In genomic region chr12:89255275-89255892, GRCm38 (mm10) we compare ENCODE assay signal across 22 mouse cellular contexts.
DNase-seq lines count a peak whose midpoint lies in the region; ATAC-seq and TF ChIP-seq lines count a peak whose summit lies in the region.
"Had no signal": no experiment of that assay in that cellular context is flagged by ENCODE, and none has a peak within 500 bp of the region (broad histone marks: within the 10 kb centered on the region; RNA-seq: fewer than 3 reads in every experiment).

No protein-coding gene starts in this region.

- WGBS in hindbrain, embryonic 13.5 days = 53% methylated on average over 4 of the region's 4 CpGs
- 40% methylated on average over 4 of the region's 4 CpGs for WGBS in hindbrain, postnatal 0 days
- 69% methylated on average over 4 of the region's 4 CpGs for WGBS in midbrain, embryonic 12.5 days

- H3K27me3 ChIP-seq in hindbrain, embryonic 13.5 days = no peaks in the 10 kb centered on the region
- H3K27me3 ChIP-seq in hindbrain, postnatal 0 days (ENCODE audit: insufficient read depth, low read length) = no peaks in the 10 kb centered on the region
- no peaks in the 10 kb centered on the region for H3K27me3 ChIP-seq in midbrain, embryonic 12.5 days
- H3K27me3 ChIP-seq: lung, embryonic 15.5 days had no signal

- peak; percentile 63; the same call in 1 of the 2 replicates for ATAC-seq in hindbrain, embryonic 13.5 days (ENCODE audit: low FRiP score)
- ATAC-seq in hindbrain, postnatal 0 days = no peak
- ATAC-seq in midbrain, embryonic 12.5 days (ENCODE audit: low FRiP score, low read depth) = peak; percentile 61
- ATAC-seq in cerebellum, adult (ENCODE audit: insufficient number of reproducible peaks, low FRiP score, low TSS enrichment) = no peak
- ATAC-seq: activated CD4-positive, CD25-positive, alpha-beta regulatory T cell, adult 4 months; CD4-positive, CD25-positive, alpha-beta regulatory T cell, adult 4 months; inflammation-experienced regulatory T-cells, adult 6 months had no signal

- peaks cover 5% of the 10 kb centered on the region for H3K36me3 ChIP-seq in hindbrain, embryonic 13.5 days
- no peaks in the 10 kb centered on the region for H3K36me3 ChIP-seq in hindbrain, postnatal 0 days (ENCODE audit: insufficient read depth, low read length)
- H3K36me3 ChIP-seq in midbrain, embryonic 12.5 days = no peaks in the 10 kb centered on the region
- H3K36me3 ChIP-seq: lung, embryonic 15.5 days had no signal

- no peak overlapping the region for H3K4me2 ChIP-seq in hindbrain, embryonic 13.5 days
- no peak overlapping the region for H3K4me2 ChIP-seq in hindbrain, postnatal 0 days (ENCODE audit: low read depth, low read length)
- H3K4me2 ChIP-seq in midbrain, embryonic 12.5 days (replicated peaks) = no peak overlapping the region
- H3K4me2 ChIP-seq: heart, embryonic 11.5 days; lung, embryonic 15.5 days had no signal

- H3K27ac ChIP-seq in hindbrain, embryonic 13.5 days = peak overlapping the region; percentile 63
- no peak overlapping the region for H3K27ac ChIP-seq in hindbrain, postnatal 0 days
- H3K27ac ChIP-seq in midbrain, embryonic 12.5 days (replicated peaks) = no peak overlapping the region
- H3K27ac ChIP-seq: liver, embryonic 14.5 days; lung, embryonic 15.5 days had no signal

- peak; percentile 9 for DNase-seq in embryo, embryonic 10.5 days (ENCODE audit: low spot score)
- DNase-seq in embryo, embryonic 9.5 days (ENCODE audit: extremely low spot score) = no peak
- no peak for DNase-seq in hindbrain, postnatal 0 days (ENCODE audit: low spot score)
- DNase-seq in retina, postnatal 1 day = peak; percentile 26
- no peak for DNase-seq in gastrocnemius, adult 18-20 months (ENCODE audit: low spot score)
- DNase-seq: adrenal gland, postnatal 14 days; cerebellum, adult 8-10 months; heart, postnatal 14 days; kidney, adult 2 months; kidney, postnatal 10 days; layer of hippocampus, postnatal 36 days; lung, postnatal 4 days; thymus, postnatal 36 days had no signal

- H3K9ac ChIP-seq in hindbrain, embryonic 13.5 days = no peak overlapping the region
- H3K9ac ChIP-seq in hindbrain, postnatal 0 days (replicated peaks; ENCODE audit: low read length) = no peak overlapping the region
- no peak overlapping the region for H3K9ac ChIP-seq in midbrain, embryonic 12.5 days (replicated peaks)
- H3K9ac ChIP-seq: liver, embryonic 14.5 days; lung, embryonic 15.5 days had no signal

- no peaks in the 10 kb centered on the region for H3K9me3 ChIP-seq in hindbrain, embryonic 13.5 days
- H3K9me3 ChIP-seq in hindbrain, postnatal 0 days (ENCODE audit: low read length) = no peaks in the 10 kb centered on the region
- H3K9me3 ChIP-seq in midbrain, embryonic 12.5 days = no peaks in the 10 kb centered on the region
- H3K9me3 ChIP-seq: lung, embryonic 15.5 days had no signal

- TF ChIP-seq CTCF in hindbrain, postnatal 0 days (IDR thresholded peaks at IDR 0.05; ENCODE audit: low read depth) = no peak

- H3K4me1 ChIP-seq in hindbrain, embryonic 13.5 days (replicated peaks) = peaks cover 22% of the 10 kb centered on the region
- no peaks in the 10 kb centered on the region for H3K4me1 ChIP-seq in hindbrain, postnatal 0 days (ENCODE audit: insufficient read depth, low read length)
- peaks cover 6% of the 10 kb centered on the region; the same call in 1 of the 2 replicates for H3K4me1 ChIP-seq in midbrain, embryonic 12.5 days
- H3K4me1 ChIP-seq: lung, embryonic 15.5 days had no signal

- no peak overlapping the region for H3K4me3 ChIP-seq in hindbrain, embryonic 13.5 days
- H3K4me3 ChIP-seq in hindbrain, postnatal 0 days (ENCODE audit: low read length) = no peak overlapping the region
- H3K4me3 ChIP-seq in midbrain, embryonic 12.5 days = no peak overlapping the region
- H3K4me3 ChIP-seq: lung, embryonic 15.5 days had no signal

Comparison
In these comparisons a context has a peak if more than half of its experiments do, and no peak if none do; other contexts are left out.
1. DNase-seq: peak in embryo, embryonic 10.5 days (single experiment) and retina, postnatal 1 day (single experiment); none in embryo, embryonic 9.5 days (single experiment), hindbrain, postnatal 0 days (single experiment) and gastrocnemius, adult 18-20 months (single experiment).
2. ATAC-seq: peak in hindbrain, embryonic 13.5 days (single experiment) and midbrain, embryonic 12.5 days (single experiment); none in hindbrain, postnatal 0 days (single experiment) and cerebellum, adult (single experiment).